Mouse (Mus musculus): ENCODE data around the gene Fgf4. TPM values are rescaled to one million over a fixed set of nuclear protein-coding genes. Genes with fewer than 3 reads are reported as not detected.
A peak's percentile ranks its signal among the peaks of the same experiment; 100 is the strongest.

Fgf4 gene
- polyA plus RNA-seq, 1 experiment from 2014 or later, result not detected

DNA sequence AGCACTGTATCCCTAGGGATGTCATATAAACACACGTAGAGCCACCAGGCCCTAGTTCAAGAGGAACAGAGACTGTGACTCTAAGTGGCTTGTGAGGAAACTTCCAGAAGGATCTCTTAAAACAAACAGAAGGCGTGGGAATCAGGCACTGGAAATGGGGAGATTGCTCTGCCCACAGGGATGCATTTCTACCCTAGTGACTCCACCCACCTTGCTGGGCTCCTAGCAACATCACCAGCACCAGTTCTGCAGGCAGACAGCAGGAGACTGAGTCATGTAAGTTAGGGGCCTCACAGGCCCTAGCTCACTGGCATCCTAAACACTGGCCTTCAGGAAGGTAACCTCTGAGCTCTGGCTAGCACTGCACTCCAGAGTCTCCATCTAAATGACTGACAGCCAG lies 44.7 kb downstream of the Fgf4 start:
- ATAC-seq (no peak), DNase-seq (no peak)
- no peak for TF ChIP-seq CTCF (IDR thresholded peaks at IDR 0.05; ENCODE audit: low read depth)
- no peak for TF ChIP-seq EP300 (IDR thresholded peaks at IDR 0.05; ENCODE audit: low read depth)
- no peaks in the 10 kb centered on the region for H3K36me3 ChIP-seq (replicated peaks; ENCODE audit: insufficient read depth, low read length)
- H3K4me3 ChIP-seq (ENCODE audit: low read depth, low read length), result no peak overlapping the region
- no peak overlapping the region for H3K27ac ChIP-seq (ENCODE audit: low read depth)
- peaks cover 10% of the 10 kb centered on the region for H3K4me1 ChIP-seq (ENCODE audit: insufficient read depth)
- no peaks in the 10 kb centered on the region for H3K9me3 ChIP-seq (ENCODE audit: low read length)
- H3K9ac ChIP-seq (replicated peaks), result no peak overlapping the region
- no peak overlapping the region for H3K4me2 ChIP-seq (ENCODE audit: low read depth, low read length)
- 78% methylated on average over 2 of the region's 2 CpGs for WGBS (ENCODE audit: insufficient replicate concordance)
- peaks cover 40% of the 10 kb centered on the region for H3K27me3 ChIP-seq (ENCODE audit: insufficient read depth, low read length)

DNA sequence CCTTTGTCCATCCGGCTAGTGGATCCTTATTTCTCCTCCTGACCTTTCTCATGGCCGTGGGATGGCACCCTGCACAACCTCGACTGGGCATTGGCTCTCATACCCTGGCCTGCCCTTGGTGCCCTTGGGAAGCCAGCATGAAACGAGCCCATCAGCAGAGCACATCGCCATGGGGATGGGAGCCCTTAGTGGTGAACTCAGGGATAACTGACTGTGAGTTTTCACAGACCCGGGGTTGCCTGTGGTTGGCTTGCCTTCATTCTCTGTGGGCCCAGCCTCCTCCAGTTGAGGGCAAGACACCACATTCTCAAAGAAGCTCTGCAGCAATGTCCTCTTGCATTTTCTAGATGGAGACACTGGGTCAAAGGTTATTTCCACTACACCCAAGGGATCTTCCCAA lies 45.2 kb downstream of the Fgf4 start:
- H3K9me3 ChIP-seq (ENCODE audit: low read length), result no peaks in the 10 kb centered on the region
- DNase-seq (no peak), ATAC-seq (no peak)
- H3K4me3 ChIP-seq (ENCODE audit: low read depth, low read length), result no peak overlapping the region
- 53% methylated on average over 6 of the region's 6 CpGs for WGBS (ENCODE audit: insufficient replicate concordance)
- H3K36me3 ChIP-seq (replicated peaks; ENCODE audit: insufficient read depth, low read length), result no peaks in the 10 kb centered on the region
- no peak for TF ChIP-seq EP300 (IDR thresholded peaks at IDR 0.05; ENCODE audit: low read depth)
- no peak for TF ChIP-seq CTCF (IDR thresholded peaks at IDR 0.05; ENCODE audit: low read depth)
- H3K9ac ChIP-seq (replicated peaks), result no peak overlapping the region
- H3K27ac ChIP-seq (ENCODE audit: low read depth), result no peak overlapping the region
- peaks cover 44% of the 10 kb centered on the region for H3K27me3 ChIP-seq (ENCODE audit: insufficient read depth, low read length)
- no peak overlapping the region for H3K4me2 ChIP-seq (ENCODE audit: low read depth, low read length)
- peaks cover 10% of the 10 kb centered on the region for H3K4me1 ChIP-seq (ENCODE audit: insufficient read depth)

DNA sequence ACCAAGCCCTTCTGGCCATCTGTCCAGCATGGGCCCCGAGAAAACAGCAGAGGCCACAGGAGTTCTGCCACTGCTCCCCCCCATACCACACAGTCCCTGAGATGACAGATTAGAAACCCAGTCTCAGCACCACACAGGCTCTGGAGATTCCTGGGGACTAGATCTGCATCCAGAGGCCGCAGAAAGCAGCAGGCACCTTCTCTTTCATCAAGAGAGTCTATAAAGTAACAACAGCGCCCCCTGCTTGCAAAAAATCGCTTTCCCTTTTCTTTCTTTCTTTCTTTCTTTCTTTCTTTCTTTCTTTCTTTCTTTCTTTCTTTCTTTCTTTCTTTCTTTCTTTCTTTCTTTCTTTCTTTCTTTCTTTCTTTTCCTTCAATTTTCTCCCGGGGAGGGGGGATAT lies 47.0 kb downstream of the Fgf4 start:
- Histone ChIP-seq H3K4me3 (ENCODE audit: low read depth, low read length) (no peak overlapping the region), H3K27me3 (ENCODE audit: insufficient read depth, low read length) (peaks cover 54% of the 10 kb centered on the region), H3K4me2 (ENCODE audit: low read depth, low read length) (no peak overlapping the region), H3K9me3 (ENCODE audit: low read length) (no peaks in the 10 kb centered on the region), H3K27ac (ENCODE audit: low read depth) (no peak overlapping the region), H3K36me3 (replicated peaks; ENCODE audit: insufficient read depth, low read length) (no peaks in the 10 kb centered on the region), H3K9ac (replicated peaks) (no peak overlapping the region), H3K4me1 (ENCODE audit: insufficient read depth) (peaks cover 10% of the 10 kb centered on the region)
- 6% methylated on average over 5 of the region's 5 CpGs for WGBS (ENCODE audit: insufficient replicate concordance)
- ATAC-seq (no peak), DNase-seq (peak; percentile 35)
- TF ChIP-seq CTCF (IDR thresholded peaks at IDR 0.05; ENCODE audit: low read depth), result peak; percentile 47
- no peak for TF ChIP-seq EP300 (IDR thresholded peaks at IDR 0.05; ENCODE audit: low read depth)

DNA sequence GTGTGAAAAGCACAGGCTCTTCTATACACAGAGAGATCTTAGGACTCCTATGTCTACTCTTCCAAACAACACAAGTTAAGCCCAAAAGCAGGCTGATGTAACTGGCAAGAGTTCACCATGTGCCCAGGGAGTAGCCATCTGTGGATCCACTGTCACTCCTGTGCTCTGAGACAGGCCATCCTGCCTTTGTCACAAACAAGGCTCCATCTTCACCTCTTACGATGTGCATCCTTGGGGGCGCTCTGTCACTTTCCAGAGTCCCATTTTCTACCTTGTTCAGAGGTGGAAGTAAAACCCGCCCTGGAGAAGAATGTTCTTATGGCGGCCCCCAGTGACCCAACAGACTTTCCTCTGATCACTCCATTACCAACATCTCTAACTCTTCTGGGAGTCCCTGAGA lies 47.5 kb downstream of the Fgf4 start:
- DNase-seq (no peak), ATAC-seq (no peak)
- H3K36me3 ChIP-seq (replicated peaks; ENCODE audit: insufficient read depth, low read length), result no peaks in the 10 kb centered on the region
- TF ChIP-seq CTCF (IDR thresholded peaks at IDR 0.05; ENCODE audit: low read depth) (no peak), EP300 (IDR thresholded peaks at IDR 0.05; ENCODE audit: low read depth) (no peak)
- no peaks in the 10 kb centered on the region for H3K9me3 ChIP-seq (ENCODE audit: low read length)
- H3K27ac ChIP-seq (ENCODE audit: low read depth), result no peak overlapping the region
- peaks cover 57% of the 10 kb centered on the region for H3K27me3 ChIP-seq (ENCODE audit: insufficient read depth, low read length)
- no peak overlapping the region for H3K4me3 ChIP-seq (ENCODE audit: low read depth, low read length)
- WGBS (ENCODE audit: insufficient replicate concordance), result 4% methylated on average over 4 of the region's 4 CpGs
- H3K4me1 ChIP-seq (ENCODE audit: insufficient read depth), result peaks cover 10% of the 10 kb centered on the region
- H3K9ac ChIP-seq (replicated peaks), result no peak overlapping the region
- peak overlapping the region; percentile 78; the same call in 1 of the 2 replicates for H3K4me2 ChIP-seq (ENCODE audit: low read depth, low read length)

GRCm38 (mm10) chr7:144895305-144896111 lies 48.3 kb downstream of the Fgf4 start:
- Histone ChIP-seq H3K4me2 (ENCODE audit: low read depth, low read length) (peak overlapping the region; percentile 78), H3K27me3 (ENCODE audit: insufficient read depth, low read length) (peaks cover 58% of the 10 kb centered on the region), H3K9me3 (ENCODE audit: low read length) (no peaks in the 10 kb centered on the region), H3K4me1 (ENCODE audit: insufficient read depth) (peaks cover 10% of the 10 kb centered on the region), H3K9ac (replicated peaks) (no peak overlapping the region), H3K27ac (ENCODE audit: low read depth) (no peak overlapping the region), H3K36me3 (replicated peaks; ENCODE audit: insufficient read depth, low read length) (no peaks in the 10 kb centered on the region), H3K4me3 (ENCODE audit: low read depth, low read length) (peak overlapping the region; percentile 40)
- DNase-seq (peak; percentile 77), ATAC-seq (peak; percentile 41; the same call in 1 of the 2 replicates)
- TF ChIP-seq EP300 (IDR thresholded peaks at IDR 0.05; ENCODE audit: low read depth) (no peak), CTCF (IDR thresholded peaks at IDR 0.05; ENCODE audit: low read depth) (peak; percentile 81)
- 2% methylated on average over 37 of the region's 37 CpGs for WGBS (ENCODE audit: insufficient replicate concordance)

GRCm38 (mm10) chr7:144896294-144897218 lies 49.4 kb downstream of the Fgf4 start, which contains the start of gene Fgf15:
Gene Fgf15 (plus strand): TSS chr7:144896531.
- DNase-seq, result no peak
- WGBS (ENCODE audit: insufficient replicate concordance), result 2% methylated on average over 65 of the region's 65 CpGs
- Histone ChIP-seq H3K4me2 (ENCODE audit: low read depth, low read length) (peak within 1 kb of the TSS; percentile 78), H3K36me3 (replicated peaks; ENCODE audit: insufficient read depth, low read length) (no peaks in the 10 kb centered on the region), H3K27me3 (ENCODE audit: insufficient read depth, low read length) (peaks cover 59% of the 10 kb centered on the region), H3K27ac (ENCODE audit: low read depth) (no peak within 1 kb of the TSS), H3K4me3 (ENCODE audit: low read depth, low read length) (peak within 1 kb of the TSS; percentile 40), H3K9ac (replicated peaks) (no peak within 1 kb of the TSS), H3K4me1 (ENCODE audit: insufficient read depth) (peaks cover 10% of the 10 kb centered on the region), H3K9me3 (ENCODE audit: low read length) (no peaks in the 10 kb centered on the region)
- no peak for ATAC-seq
- no peak for TF ChIP-seq EP300 (IDR thresholded peaks at IDR 0.05; ENCODE audit: low read depth)
- no peak for TF ChIP-seq CTCF (IDR thresholded peaks at IDR 0.05; ENCODE audit: low read depth)
